Mouse (Mus musculus) kidney, adult 18-20 months (tissue): ENCODE measurements around the gene Bid.

Experiments
- DNase-seq: peaks from one replicate; pipeline ENCODE4 v3.0.0; 2021

The Bid gene

GRCm38 (mm10) chr6:120916074-120916971 is at the start of gene Bid:
Bid (minus strand) TSS chr6:120916853.
- peak; percentile 95 for DNase-seq

DNA sequence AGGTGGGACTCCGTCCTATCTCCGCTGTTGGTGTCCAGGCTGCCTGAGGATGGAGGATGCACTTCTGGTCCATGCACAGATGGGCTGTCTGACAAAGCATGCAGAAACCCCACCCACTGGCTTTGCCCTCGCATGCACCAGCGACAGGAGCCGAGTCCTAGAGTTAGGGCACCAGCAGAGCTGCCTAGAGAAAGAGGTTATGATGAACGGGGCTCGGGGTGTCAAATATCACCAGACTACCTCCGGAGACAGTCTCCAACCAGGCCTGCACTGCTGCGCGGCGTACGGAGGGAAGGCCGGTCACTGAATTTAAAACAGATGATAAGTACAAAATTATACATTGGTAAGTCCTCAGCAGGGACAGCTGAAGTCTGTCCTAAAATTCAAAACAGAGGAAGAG is 49.2 kb upstream of the Bid start:
- no peak for DNase-seq

DNA sequence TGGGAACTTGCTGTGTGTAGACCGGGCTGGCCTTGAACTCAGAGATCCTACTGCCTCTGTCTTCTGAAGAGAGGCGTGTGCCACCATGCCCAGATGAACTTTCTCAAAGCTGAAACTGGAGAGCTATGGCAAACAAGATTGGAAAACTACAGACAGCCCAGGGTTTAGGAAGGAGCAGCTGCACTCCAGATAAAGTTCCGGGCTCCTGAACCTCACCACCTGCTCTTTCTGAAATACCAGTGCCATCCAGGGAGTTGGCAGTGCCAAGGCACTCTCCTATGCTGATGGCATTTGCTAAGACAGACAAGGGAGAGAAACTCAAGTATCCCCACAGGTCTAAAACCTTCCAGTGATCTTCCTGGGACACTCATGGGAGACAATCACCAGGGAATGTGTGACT is 47.5 kb upstream of the Bid start:
- no peak for DNase-seq

DNA sequence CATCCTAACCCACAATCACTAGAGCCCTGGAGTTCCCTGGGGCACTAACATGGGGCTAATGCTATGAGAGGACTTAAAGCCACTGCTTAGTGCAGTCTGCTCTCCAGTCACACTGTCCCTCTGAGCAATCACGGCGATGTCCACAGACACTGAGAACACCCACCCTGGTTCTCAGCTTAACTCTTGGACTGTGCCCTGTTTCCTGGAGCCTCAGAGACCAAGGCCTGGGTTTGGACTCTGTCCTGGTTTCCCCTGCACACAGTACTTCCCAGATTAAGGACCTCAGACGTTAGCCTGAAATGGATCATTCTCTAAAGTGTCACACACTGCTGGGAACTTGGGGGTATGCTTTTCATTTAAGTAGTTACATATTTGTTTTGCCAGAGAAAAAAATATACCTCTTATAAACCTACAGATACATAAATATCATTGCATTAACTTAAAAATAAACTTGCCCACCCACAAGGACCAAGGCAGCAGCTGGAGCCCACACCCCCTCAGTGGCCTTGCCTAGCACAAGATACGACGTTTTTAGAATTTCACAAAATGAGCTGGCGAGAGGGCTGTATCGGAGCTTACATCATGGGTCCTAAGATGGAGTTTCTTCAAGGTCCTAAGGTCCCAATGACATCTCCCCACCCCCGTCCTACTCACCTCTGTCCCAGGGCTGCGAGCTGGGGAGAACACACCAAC is 43.8 kb upstream of the Bid start:
- DNase-seq, result no peak

- no peak for DNase-seq
Measured at GRCm38 (mm10) chr6:120957331-120957730, 40.7 kb upstream of the Bid start.

DNA sequence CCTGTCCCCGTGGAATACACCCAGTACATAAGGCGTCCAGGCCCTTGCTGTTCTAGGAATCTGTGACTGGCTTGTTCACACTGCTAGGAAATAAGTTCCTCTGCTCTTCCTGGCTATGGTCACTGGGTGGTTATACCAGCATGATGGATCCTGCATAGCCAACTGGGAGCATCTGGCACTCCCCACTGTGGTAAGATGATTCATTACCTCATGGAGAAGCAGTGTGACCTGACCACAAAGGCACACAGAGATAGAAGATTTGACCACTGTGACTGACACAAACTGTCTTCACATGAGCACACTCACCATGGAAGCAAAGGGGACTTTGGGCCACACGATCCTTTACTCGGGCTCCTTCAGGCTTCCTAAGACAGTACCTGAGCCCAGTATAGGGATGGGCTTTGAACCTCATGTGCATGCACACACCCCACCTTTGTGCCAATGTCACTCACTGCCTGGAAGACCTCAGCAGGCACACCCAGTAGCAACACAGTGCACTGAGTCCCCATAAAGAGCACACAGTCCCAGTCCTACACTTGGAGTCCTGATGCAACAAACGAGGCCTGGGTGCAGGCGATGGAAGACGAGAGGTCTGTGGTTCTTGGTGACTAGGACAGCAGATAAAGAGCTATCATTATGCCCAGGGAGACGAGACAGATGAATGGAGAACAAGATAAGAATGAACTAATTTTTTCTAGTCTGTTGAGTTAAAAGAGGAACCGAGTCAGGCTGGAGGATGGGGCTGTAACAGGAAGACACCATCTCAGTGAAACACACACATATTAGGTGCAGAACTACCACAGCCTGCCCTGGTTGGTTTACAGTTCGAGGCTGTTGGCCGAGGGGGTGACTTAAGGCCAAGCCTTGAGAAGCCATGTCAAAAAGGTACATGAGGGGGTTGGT is 39.9 kb upstream of the Bid start:
- no peak for DNase-seq

DNA sequence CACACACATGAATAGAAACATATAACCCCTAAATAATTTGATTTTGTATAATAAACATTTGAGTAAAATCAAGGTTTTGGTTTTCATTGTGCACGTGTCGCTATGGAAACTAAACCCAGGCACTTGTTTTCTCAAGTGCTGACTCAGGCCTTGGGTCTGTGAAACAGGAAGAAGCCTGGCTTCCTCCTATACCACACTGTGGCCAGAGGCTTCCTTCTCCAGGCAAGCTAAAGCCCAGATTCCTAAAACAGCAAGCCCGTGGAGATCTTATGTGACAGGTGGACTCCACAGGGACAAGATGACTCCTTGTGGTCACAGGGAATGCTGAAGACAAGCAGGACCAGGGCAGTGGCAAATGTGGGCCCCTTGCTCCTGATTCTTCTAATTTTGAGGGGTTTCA is 38.6 kb upstream of the Bid start:
- DNase-seq, result no peak

- no peak for DNase-seq
Measured at GRCm38 (mm10) chr6:120954241-120954640, 37.6 kb upstream of the Bid start.

DNA sequence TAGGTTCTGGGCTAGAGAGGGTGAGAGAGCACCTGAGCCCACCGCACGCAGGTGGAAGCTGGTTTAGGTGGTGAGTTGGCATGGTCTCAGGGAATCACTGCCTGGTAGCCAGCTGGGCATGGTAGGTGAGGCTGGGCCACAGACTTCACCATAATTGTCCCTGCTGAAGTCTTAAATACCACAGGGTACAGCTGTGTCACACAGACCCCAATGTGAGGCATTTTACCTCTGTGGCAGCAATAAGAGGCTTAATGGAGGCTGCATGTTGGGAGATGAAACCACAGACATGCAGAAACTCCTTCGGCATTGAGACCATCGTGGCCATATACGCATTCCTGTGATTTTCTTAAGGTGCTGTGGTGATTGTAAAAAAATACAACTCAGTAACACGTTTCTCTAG is 35.8 kb upstream of the Bid start:
- no peak for DNase-seq

GRCm38 (mm10) chr6:120951311-120951710 is 34.7 kb upstream of the Bid start:
- DNase-seq, result no peak

GRCm38 (mm10) chr6:120945510-120945909 is 28.9 kb upstream of the Bid start:
- peak; percentile 35 for DNase-seq

GRCm38 (mm10) chr6:120943964-120944363 is 27.3 kb upstream of the Bid start:
- no peak for DNase-seq

GRCm38 (mm10) chr6:120943551-120943950 is 26.9 kb upstream of the Bid start:
- DNase-seq, result no peak

- DNase-seq, result no peak
Measured at GRCm38 (mm10) chr6:120943079-120943478, 26.4 kb upstream of the Bid start.

- peak; percentile 47 for DNase-seq
Measured at GRCm38 (mm10) chr6:120941575-120941974, 24.9 kb upstream of the Bid start.

DNA sequence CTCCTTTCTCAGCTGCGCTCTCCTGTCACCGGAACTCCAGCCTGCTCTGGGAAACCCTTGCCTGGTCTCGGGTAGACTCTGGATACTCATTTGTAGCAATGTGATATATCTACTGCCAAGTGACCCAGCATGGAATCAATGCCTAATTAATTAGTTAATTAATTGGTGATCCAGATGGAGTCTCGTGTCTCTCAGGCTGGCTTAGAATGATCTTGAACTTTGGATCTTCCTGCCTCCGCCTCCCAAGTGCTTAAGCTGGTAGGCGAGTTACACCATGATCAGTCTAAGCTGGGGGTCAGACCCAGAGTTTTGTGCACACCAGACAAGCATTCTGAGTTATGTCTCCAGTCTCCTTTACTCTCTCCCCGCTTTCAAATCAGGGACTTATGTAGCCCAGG is 24.4 kb upstream of the Bid start:
- peak; percentile 64 for DNase-seq

GRCm38 (mm10) chr6:120940446-120941083 is 23.9 kb upstream of the Bid start:
- DNase-seq, result no peak

DNA sequence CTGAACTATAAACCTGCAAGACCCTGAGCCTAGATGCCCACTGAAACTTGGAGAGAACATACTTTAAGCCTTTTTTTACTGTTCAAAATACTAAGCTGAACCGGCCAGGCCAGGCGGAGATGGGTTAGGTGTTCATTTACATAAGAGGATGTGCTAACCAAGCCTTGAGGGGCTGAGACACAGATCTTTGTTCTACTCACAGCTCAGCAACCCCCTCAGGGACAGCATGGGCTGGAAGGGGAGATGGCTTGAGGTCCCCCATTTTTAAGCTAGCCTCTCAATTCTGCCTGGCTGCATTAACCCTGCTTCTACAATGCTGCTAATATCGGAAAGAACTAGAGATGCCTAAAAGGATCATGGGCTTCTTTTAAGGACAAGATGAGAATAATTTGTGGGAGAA is 23.1 kb upstream of the Bid start:
- DNase-seq, result no peak

- DNase-seq, result no peak
Measured at GRCm38 (mm10) chr6:120938763-120939450, 22.3 kb upstream of the Bid start.

- no peak for DNase-seq
Measured at GRCm38 (mm10) chr6:120937999-120938608, 21.5 kb upstream of the Bid start.

- no peak for DNase-seq
Measured at GRCm38 (mm10) chr6:120937104-120937617, 20.5 kb upstream of the Bid start.
